Mouse (Mus musculus) forebrain, embryonic 10.5 days (tissue): ENCODE measurements around the gene Fxyd2. TPM values are rescaled to one million over a fixed set of nuclear protein-coding genes. Genes with fewer than 3 reads are reported as not detected.

Experiments used
- DNase-seq: peaks from one replicate; pipeline ENCODE4 v3.0.0-alpha.2; 2017; ENCODE audit warnings: low spot score; ENCODE audit errors: extremely low spot score
- H3K27ac ChIP-seq: fragments of 300-500 bp; sonication (generic); 2 replicates; pipeline ENCODE4 v1.5.1; 2016; ENCODE audit warnings: mild to moderate bottlenecking
- H3K27me3 ChIP-seq: fragments of 300-500 bp; sonication (generic); 2 replicates; pipeline ENCODE4 v1.6.1; 2016; ENCODE audit warnings: mild to moderate bottlenecking; ENCODE audit not compliant: poor library complexity, severe bottlenecking
- H3K36me3 ChIP-seq: fragments of 300-500 bp; sonication (generic); replicated peaks from 2 replicates; pipeline ENCODE4 v1.6.1; 2016; ENCODE audit warnings: mild to moderate bottlenecking, moderate library complexity
- H3K4me1 ChIP-seq: fragments of 300-500 bp; sonication (generic); 2 replicates; pipeline ENCODE4 v1.6.1; 2016
- H3K4me3 ChIP-seq: fragments of 300-500 bp; sonication (generic); 2 replicates; pipeline ENCODE4 v1.5.1; 2016; ENCODE audit warnings: mild to moderate bottlenecking, moderate library complexity
- H3K9me3 ChIP-seq: fragments of 300-500 bp; sonication (generic); 2 replicates; pipeline ENCODE4 v1.6.1; 2016; ENCODE audit warnings: mild to moderate bottlenecking, moderate library complexity
- WGBS: fragments of 180-500 bp; shearing (Covaris S2); methylation state at CpG from one replicate; pipeline ENCODE4 v1.1.7; 2016; 5-methylcytosine and 5-hydroxymethylcytosine counted together
- polyA plus RNA-seq: library from polyadenylated mRNA; unstranded; fragments of >200 nt; fragmentation: Nextera tagmentation; extraction: Ambion mirVana; gene quantifications from 2 replicates; pipeline ENCODE4 v1.2.1, GENCODE M21; 2016

The Fxyd2 gene
- polyA plus RNA-seq, 1 experiment from 2014 or later = 1.2 TPM

- DNase-seq = peak; percentile 43
- Histone ChIP-seq H3K4me3 (no peak overlapping the region), H3K4me1 (peaks cover 4% of the 10 kb centered on the region), H3K27ac (no peak overlapping the region), H3K27me3 (peaks cover 11% of the 10 kb centered on the region), H3K36me3 (no peaks in the 10 kb centered on the region), H3K9me3 (no peaks in the 10 kb centered on the region)
- 58% methylated on average over 5 of the region's 5 CpGs for WGBS
Measured at GRCm38 (mm10) chr9:45413478-45414140, 14.1 kb downstream of the Fxyd2 start.

GRCm38 (mm10) chr9:45415912-45416311 lies 16.4 kb downstream of the Fxyd2 start:
- Histone ChIP-seq H3K9me3 (no peaks in the 10 kb centered on the region), H3K4me3 (no peak overlapping the region)
- 44% methylated on average over 4 of the region's 4 CpGs for WGBS

GRCm38 (mm10) chr9:45417245-45417644 lies 17.8 kb downstream of the Fxyd2 start:
- peak; percentile 40 for DNase-seq
- Histone ChIP-seq H3K4me3 (no peak overlapping the region), H3K9me3 (no peaks in the 10 kb centered on the region), H3K27ac (no peak overlapping the region), H3K36me3 (no peaks in the 10 kb centered on the region), H3K27me3 (peaks cover 3% of the 10 kb centered on the region; the same call in 1 of the 2 replicates), H3K4me1 (peaks cover under 1% of the 10 kb centered on the region; the same call in 1 of the 2 replicates)
- 37% methylated on average over 8 of the region's 8 CpGs for WGBS

More at GRCm38 (mm10) chr9:45415912-45416311, 16.4 kb downstream of the Fxyd2 start:
- Histone ChIP-seq H3K4me1 (peaks cover 4% of the 10 kb centered on the region; the same call in 1 of the 2 replicates), H3K27ac (no peak overlapping the region), H3K36me3 (no peaks in the 10 kb centered on the region), H3K27me3 (peaks cover 3% of the 10 kb centered on the region; the same call in 1 of the 2 replicates)
- DNase-seq = no peak

- Histone ChIP-seq H3K27ac (no peak overlapping the region), H3K9me3 (no peaks in the 10 kb centered on the region), H3K4me3 (no peak overlapping the region), H3K27me3 (peaks cover 3% of the 10 kb centered on the region; the same call in 1 of the 2 replicates), H3K36me3 (no peaks in the 10 kb centered on the region), H3K4me1 (no peaks in the 10 kb centered on the region)
- DNase-seq = no peak
- WGBS = 75% methylated on average over 8 of the region's 8 CpGs
Measured at GRCm38 (mm10) chr9:45418252-45418651, 18.8 kb downstream of the Fxyd2 start.

- DNase-seq = no peak
- H3K4me3 ChIP-seq = no peak overlapping the region
- no peaks in the 10 kb centered on the region for H3K4me1 ChIP-seq
- no peaks in the 10 kb centered on the region for H3K36me3 ChIP-seq
- no peaks in the 10 kb centered on the region for H3K9me3 ChIP-seq
- H3K27ac ChIP-seq = no peak overlapping the region
- peaks cover 6% of the 10 kb centered on the region for H3K27me3 ChIP-seq
- WGBS = 65% methylated on average over 8 of the region's 8 CpGs
Measured at GRCm38 (mm10) chr9:45421209-45421608, 21.7 kb downstream of the Fxyd2 start.

- Histone ChIP-seq H3K27ac (no peak overlapping the region), H3K27me3 (peaks cover 22% of the 10 kb centered on the region), H3K4me1 (no peaks in the 10 kb centered on the region), H3K36me3 (no peaks in the 10 kb centered on the region), H3K4me3 (no peak overlapping the region), H3K9me3 (no peaks in the 10 kb centered on the region)
- 77% methylated on average over 7 of the region's 7 CpGs for WGBS
- no peak for DNase-seq
Measured at GRCm38 (mm10) chr9:45422761-45423298, 23.4 kb downstream of the Fxyd2 start.

GRCm38 (mm10) chr9:45426456-45426855 lies 27.0 kb downstream of the Fxyd2 start, which contains the start of gene Dscaml1:
Gene Dscaml1, plus strand, starts transcription at chr9:45426628.
- Histone ChIP-seq H3K36me3 (no peaks in the 10 kb centered on the region), H3K27ac (no peak within 1 kb of the TSS), H3K27me3 (peaks cover 56% of the 10 kb centered on the region), H3K4me3 (no peak within 1 kb of the TSS), H3K4me1 (peaks cover 18% of the 10 kb centered on the region), H3K9me3 (no peaks in the 10 kb centered on the region)
- 90% methylated on average over 4 of the region's 4 CpGs for WGBS
- no peak for DNase-seq

GRCm38 (mm10) chr9:45429392-45429791 lies 29.9 kb downstream of the Fxyd2 start:
- peaks cover 23% of the 10 kb centered on the region for H3K4me1 ChIP-seq

GRCm38 (mm10) chr9:45429951-45430697 lies 30.7 kb downstream of the Fxyd2 start:
- no peaks in the 10 kb centered on the region for H3K9me3 ChIP-seq
- no peaks in the 10 kb centered on the region for H3K36me3 ChIP-seq
- DNase-seq = no peak
- peaks cover 85% of the 10 kb centered on the region for H3K27me3 ChIP-seq
- H3K4me3 ChIP-seq = peak overlapping the region; percentile 52
- H3K4me1 ChIP-seq = peaks cover 23% of the 10 kb centered on the region
- 2% methylated on average over 54 of the region's 54 CpGs for WGBS
- peak overlapping the region; percentile 17 for H3K27ac ChIP-seq

More at GRCm38 (mm10) chr9:45429392-45429791, 29.9 kb downstream of the Fxyd2 start:
- H3K4me3 ChIP-seq = no peak overlapping the region
- DNase-seq = no peak
- peaks cover 85% of the 10 kb centered on the region for H3K27me3 ChIP-seq
- H3K27ac ChIP-seq = no peak overlapping the region
- H3K36me3 ChIP-seq = no peaks in the 10 kb centered on the region
- 27% methylated on average over 5 of the region's 5 CpGs for WGBS
- no peaks in the 10 kb centered on the region for H3K9me3 ChIP-seq

- under 1% methylated on average over 17 of the region's 17 CpGs for WGBS
Measured at GRCm38 (mm10) chr9:45430698-45430959, 31.2 kb downstream of the Fxyd2 start.

GRCm38 (mm10) chr9:45431150-45431549 lies 31.7 kb downstream of the Fxyd2 start:
- Histone ChIP-seq H3K27me3 (peaks cover 83% of the 10 kb centered on the region), H3K9me3 (no peaks in the 10 kb centered on the region), H3K4me3 (peak overlapping the region; percentile 52), H3K36me3 (no peaks in the 10 kb centered on the region), H3K27ac (no peak overlapping the region), H3K4me1 (peaks cover 23% of the 10 kb centered on the region)
- no peak for DNase-seq
- WGBS = 3% methylated on average over 26 of the region's 26 CpGs

More at GRCm38 (mm10) chr9:45430698-45430959, 31.2 kb downstream of the Fxyd2 start:
- Histone ChIP-seq H3K27me3 (peaks cover 85% of the 10 kb centered on the region), H3K4me1 (peaks cover 23% of the 10 kb centered on the region), H3K27ac (peak overlapping the region; percentile 17), H3K4me3 (peak overlapping the region; percentile 52), H3K36me3 (no peaks in the 10 kb centered on the region), H3K9me3 (no peaks in the 10 kb centered on the region)
- no peak for DNase-seq

GRCm38 (mm10) chr9:45432639-45433038 lies 33.2 kb downstream of the Fxyd2 start:
- DNase-seq = no peak
- Histone ChIP-seq H3K36me3 (no peaks in the 10 kb centered on the region), H3K27ac (no peak overlapping the region), H3K9me3 (no peaks in the 10 kb centered on the region), H3K4me1 (peaks cover 23% of the 10 kb centered on the region), H3K4me3 (no peak overlapping the region), H3K27me3 (peaks cover 68% of the 10 kb centered on the region)
- 79% methylated on average over 12 of the region's 12 CpGs for WGBS

- H3K36me3 ChIP-seq = no peaks in the 10 kb centered on the region
- no peak for DNase-seq
- no peaks in the 10 kb centered on the region for H3K9me3 ChIP-seq
- WGBS = 86% methylated on average over 9 of the region's 9 CpGs
- no peak overlapping the region for H3K4me3 ChIP-seq
- peaks cover 63% of the 10 kb centered on the region for H3K27me3 ChIP-seq
- H3K27ac ChIP-seq = no peak overlapping the region
- peaks cover 23% of the 10 kb centered on the region for H3K4me1 ChIP-seq
Measured at GRCm38 (mm10) chr9:45433119-45433518, 33.6 kb downstream of the Fxyd2 start.
